ENCODE assay signal across 10 mouse cellular contexts in genomic region chr12:108004701-108005487, GRCm38 (mm10). TPM values are rescaled to one million over a fixed set of nuclear protein-coding genes. Genes with fewer than 3 reads are reported as not detected.
DNase-seq lines count a peak whose midpoint lies in the region; ATAC-seq lines count a peak whose summit lies in the region.
"Had no signal": no experiment of that assay in that cellular context is flagged by ENCODE, and none has a peak within 500 bp of the region (broad histone marks: within the 10 kb centered on the region; RNA-seq: fewer than 3 reads in every experiment).

No protein-coding gene starts in this region.

- DNase-seq in heart, postnatal 10 days = no peak
- DNase-seq in embryo, embryonic 10 days (ENCODE audit: low spot score) = peak; percentile 72
- DNase-seq in induced T-regulatory cell, adult 2 months (ENCODE audit: low read depth) = peak; percentile 64
- no peak for DNase-seq in layer of hippocampus, postnatal 10 days (ENCODE audit: low spot score in 2 of 2)

- H3K9ac ChIP-seq in heart, embryonic 13.5 days = peak overlapping the region; percentile 71
- peak overlapping the region; percentile 49 for H3K9ac ChIP-seq in neural tube, embryonic 12.5 days

- H3K4me1 ChIP-seq in heart, embryonic 13.5 days = peaks cover 27% of the 10 kb centered on the region
- H3K4me1 ChIP-seq in neural tube, embryonic 12.5 days = peaks cover 28% of the 10 kb centered on the region

- H3K4me2 ChIP-seq in heart, embryonic 13.5 days = peak overlapping the region; percentile 93
- peak overlapping the region; percentile 81 for H3K4me2 ChIP-seq in neural tube, embryonic 12.5 days (replicated peaks)

- peaks cover 83% of the 10 kb centered on the region for H3K27me3 ChIP-seq in heart, embryonic 13.5 days (replicated peaks)
- peaks cover 17% of the 10 kb centered on the region for H3K27me3 ChIP-seq in neural tube, embryonic 12.5 days (replicated peaks)
- H3K27me3 ChIP-seq: CH12.LX had no signal

- no peak overlapping the region for H3K27ac ChIP-seq in heart, embryonic 13.5 days (replicated peaks)
- H3K27ac ChIP-seq in neural tube, embryonic 12.5 days = no peak overlapping the region

- ATAC-seq in heart, embryonic 13.5 days (ENCODE audit: extremely low read depth, insufficient number of reproducible peaks, low FRiP score, low TSS enrichment) = 0 out of 2 replicates have a peak, but pooled peaks have one; percentile 12
- peak; percentile 11; the same call in 1 of the 2 replicates for ATAC-seq in neural tube, embryonic 12.5 days (ENCODE audit: low FRiP score, low read depth)
- no peak for ATAC-seq in monocyte, adult 5-6 weeks (replicated peaks; ENCODE audit: insufficient number of reproducible peaks, low FRiP score, low TSS enrichment, poor library complexity, severe bottlenecking)
- ATAC-seq in cerebellum, adult (ENCODE audit: insufficient number of reproducible peaks, low FRiP score, low TSS enrichment) = no peak

- intact Hi-C loops in heart, postnatal 10 days (cut with DNase I) = no loop called here

- 1% methylated on average over 42 of the region's 43 CpGs for WGBS in heart, embryonic 13.5 days
- WGBS in neural tube, embryonic 12.5 days = under 1% methylated on average over 43 of the region's 43 CpGs

- peak overlapping the region; percentile 84 for H3K4me3 ChIP-seq in heart, embryonic 13.5 days
- peak overlapping the region; percentile 31 for H3K4me3 ChIP-seq in neural tube, embryonic 12.5 days
- H3K4me3 ChIP-seq: erythroblast, embryonic 14.5 days had no signal

- H3K9me3 ChIP-seq in heart, embryonic 13.5 days = no peaks in the 10 kb centered on the region
- no peaks in the 10 kb centered on the region for H3K9me3 ChIP-seq in neural tube, embryonic 12.5 days

- H3K36me3 ChIP-seq in heart, embryonic 13.5 days = no peaks in the 10 kb centered on the region
- H3K36me3 ChIP-seq in neural tube, embryonic 12.5 days = no peaks in the 10 kb centered on the region

RNA-seq across cellular contexts. Expression of gene Bcl11b, which starts 1.5 kb away (rescaled TPM):
- 4.5 and 4.6 TPM in 2 replicates for polyA plus RNA-seq in heart, embryonic 13.5 days (2015; fragmentation: Nextera tagmentation; extraction: Ambion mirVana)
- total RNA-seq in heart, postnatal 10 days (2021) = 1 to 10 TPM; 1.6 to 1.8 TPM
- polyA plus RNA-seq in neural tube, embryonic 12.5 days (2016; fragmentation: Nextera tagmentation; extraction: Ambion mirVana) = 25.9 and 27.1 TPM in 2 replicates
- total RNA-seq in monocyte, adult 5-6 weeks (2017) = 0.76 to 1.8 TPM (median 0.85 TPM) in 3 replicates
- 100 to 1,000 TPM; 118 to 127 TPM for total RNA-seq in layer of hippocampus, postnatal 10 days (2021)
- total RNA-seq: CH12.LX had no signal
- polyA plus RNA-seq: erythroblast, embryonic 14.5 days had no signal

Comparison
In these comparisons a context has a peak if more than half of its experiments do, and no peak if none do; other contexts are left out.
1. ATAC-seq: peak in heart, embryonic 13.5 days (single experiment) and neural tube, embryonic 12.5 days (single experiment); none in monocyte, adult 5-6 weeks (single experiment) and cerebellum, adult (single experiment).
2. DNase-seq: peak in embryo, embryonic 10 days (single experiment) and induced T-regulatory cell, adult 2 months (single experiment); none in heart, postnatal 10 days (0 of 2) and layer of hippocampus, postnatal 10 days (0 of 2).
3. RNA of gene Bcl11b, which starts 1.5 kb away (total RNA-seq): 118 to 127 TPM in layer of hippocampus, postnatal 10 days; 1.6 to 1.8 TPM in heart, postnatal 10 days and 0.76 to 1.8 TPM in monocyte, adult 5-6 weeks; every median in the first group is over 10 times any median in the second.